Mouse (Mus musculus) embryo, embryonic 11 days (tissue): ENCODE measurements around the gene Etv3.
"Not testable (repeated sequence)": the region's sequence is repeated elsewhere in the genome, so short reads cannot be mapped to it uniquely, and the experiment has no call there.

Source experiments
- DNase-seq: peaks from one replicate; pipeline ENCODE4 v3.0.0-alpha.2; 2015

Gene Etv3

DNA sequence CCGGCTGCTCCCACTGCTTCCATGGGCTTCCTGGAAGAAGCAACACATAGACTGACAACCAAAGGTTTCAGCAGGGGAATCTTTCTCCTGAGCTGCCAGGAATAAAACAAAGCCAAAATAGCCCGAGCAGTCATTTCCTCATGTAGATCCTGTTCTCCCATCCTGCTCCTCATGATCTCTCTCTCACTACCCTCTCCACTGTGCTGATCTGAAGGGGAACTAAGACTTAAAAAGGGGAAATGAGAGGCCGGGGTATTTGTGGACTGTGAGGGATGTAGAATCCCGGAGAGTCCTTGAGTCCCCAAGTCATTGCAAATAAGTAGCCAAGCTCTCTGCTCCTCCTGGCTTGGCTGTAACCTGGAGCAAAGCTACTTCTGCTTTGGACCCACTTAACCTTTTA lies 4.1 kb upstream of the Etv3 start:
- DNase-seq, result no peak

- no peak for DNase-seq
These were observed 3.4 kb upstream of the Etv3 start for GRCm38 (mm10) chr3:87521833-87522232.

DNA sequence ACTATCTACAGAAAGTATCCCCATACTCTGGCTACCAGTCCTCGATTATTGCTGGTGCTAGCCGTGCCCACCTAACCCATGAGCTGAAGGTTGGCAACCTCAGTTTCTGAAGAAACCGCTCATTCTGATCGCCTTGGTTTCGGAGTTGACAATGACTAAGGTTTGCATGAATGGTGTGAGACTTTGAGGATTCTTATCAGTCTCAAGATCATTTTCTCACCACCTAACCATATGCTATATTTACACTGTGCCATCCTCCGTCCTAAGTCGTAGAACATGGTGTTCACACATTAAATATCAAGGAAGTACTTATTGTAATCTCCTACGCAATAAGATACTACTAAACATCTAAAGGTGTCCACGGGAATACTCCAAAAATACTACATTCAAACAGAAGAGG lies 1.5 kb upstream of the Etv3 start:
- no peak for DNase-seq

DNA sequence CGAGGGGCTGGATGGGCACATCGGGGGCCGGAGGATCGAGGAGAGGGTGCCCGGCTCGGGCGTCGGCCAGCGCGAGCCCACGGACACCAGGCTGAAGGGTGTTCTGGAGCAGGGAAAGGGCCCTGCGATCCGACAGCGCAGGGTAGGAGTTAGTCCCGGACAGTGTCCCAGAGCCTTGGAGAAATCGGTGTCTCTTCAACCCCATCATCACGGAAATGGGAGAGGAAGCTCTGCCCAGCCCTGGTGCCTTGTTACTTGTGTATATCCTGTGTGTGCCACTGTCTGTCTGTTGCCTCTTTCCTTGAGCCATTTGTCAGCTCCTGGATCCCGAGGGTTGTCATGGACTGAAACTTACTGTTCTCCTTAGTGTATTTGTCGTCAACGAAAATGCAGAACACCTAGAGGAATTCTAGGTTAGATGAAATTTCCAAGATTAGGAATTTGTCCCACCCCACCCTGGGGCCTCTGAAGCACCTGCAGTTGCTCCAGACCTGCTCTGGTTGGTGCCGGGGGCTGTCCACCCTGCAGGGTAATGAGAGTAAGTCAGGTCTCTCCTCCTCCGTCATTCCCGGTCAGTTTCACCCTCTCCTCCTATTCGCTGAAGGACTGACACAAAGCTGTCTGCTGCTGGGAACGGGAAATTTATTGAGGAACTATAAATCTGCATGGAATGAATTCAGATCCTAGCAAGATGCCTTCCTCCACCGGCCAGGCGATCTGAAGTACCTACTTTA lies 797 bp downstream of the Etv3 start:
- DNase-seq, result no peak

- DNase-seq, result no peak
These were observed 1.9 kb downstream of the Etv3 start for GRCm38 (mm10) chr3:87527139-87527538.

DNA sequence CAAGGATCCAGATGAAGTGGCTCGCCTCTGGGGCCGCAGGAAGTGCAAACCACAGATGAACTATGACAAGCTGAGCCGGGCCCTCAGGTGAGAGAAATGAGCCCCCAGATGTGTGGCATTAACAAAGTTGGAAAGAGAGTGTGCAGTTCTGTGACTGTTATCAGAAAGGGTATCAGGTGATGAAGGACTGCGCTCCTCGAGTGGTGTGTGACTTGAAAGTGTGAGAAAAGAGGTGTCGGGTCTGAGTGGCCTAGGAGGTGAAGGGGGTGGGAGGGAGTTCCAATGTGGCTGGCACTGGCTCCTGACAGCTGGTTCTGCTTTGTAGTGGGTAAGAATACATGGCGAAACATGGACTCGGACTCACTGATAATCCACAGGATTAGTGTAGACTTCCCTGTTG lies 2.8 kb downstream of the Etv3 start:
- DNase-seq, result no peak

- DNase-seq, result no peak
These were observed 3.6 kb downstream of the Etv3 start for GRCm38 (mm10) chr3:87528841-87529240.

DNA sequence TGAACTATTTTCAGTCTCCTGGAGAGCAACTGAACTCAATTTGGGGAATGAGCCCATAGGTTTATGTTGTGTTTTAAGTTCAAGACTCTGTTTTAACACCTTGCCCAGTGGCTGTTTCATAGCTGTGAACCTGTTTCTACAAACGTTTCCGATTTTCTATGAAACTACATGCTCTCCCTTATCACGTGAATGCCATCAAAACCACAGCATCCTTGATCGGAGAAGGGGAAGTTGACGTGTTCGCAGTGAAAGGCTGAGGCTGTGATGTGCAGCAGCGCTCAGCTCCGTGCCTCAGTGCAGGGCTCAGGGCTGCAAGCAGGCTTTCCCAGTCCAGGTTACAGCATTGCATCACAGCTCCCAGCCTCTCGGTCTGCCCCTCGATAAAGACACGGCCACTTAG lies 4.4 kb downstream of the Etv3 start:
- DNase-seq, result no peak

DNA sequence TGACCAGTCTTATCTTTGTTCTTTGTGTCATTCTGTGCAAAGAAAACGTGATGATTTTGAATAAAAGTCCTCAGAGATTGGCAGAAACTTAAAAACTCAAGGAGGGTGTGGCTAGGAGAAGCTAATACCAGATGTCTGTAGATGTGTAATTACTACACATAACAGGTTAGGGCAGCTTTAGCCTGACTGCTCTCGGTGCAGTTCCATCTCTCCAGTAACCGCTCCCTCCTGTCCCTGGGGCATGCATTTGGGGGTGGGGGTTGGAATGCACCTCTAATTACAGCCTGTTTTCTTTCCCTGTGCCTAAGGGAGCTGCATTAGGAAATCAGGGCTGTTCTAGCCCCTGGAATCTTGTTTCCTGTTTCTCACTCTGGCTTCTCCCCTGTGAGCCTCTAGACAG lies 5.0 kb downstream of the Etv3 start:
- DNase-seq, result no peak

DNA sequence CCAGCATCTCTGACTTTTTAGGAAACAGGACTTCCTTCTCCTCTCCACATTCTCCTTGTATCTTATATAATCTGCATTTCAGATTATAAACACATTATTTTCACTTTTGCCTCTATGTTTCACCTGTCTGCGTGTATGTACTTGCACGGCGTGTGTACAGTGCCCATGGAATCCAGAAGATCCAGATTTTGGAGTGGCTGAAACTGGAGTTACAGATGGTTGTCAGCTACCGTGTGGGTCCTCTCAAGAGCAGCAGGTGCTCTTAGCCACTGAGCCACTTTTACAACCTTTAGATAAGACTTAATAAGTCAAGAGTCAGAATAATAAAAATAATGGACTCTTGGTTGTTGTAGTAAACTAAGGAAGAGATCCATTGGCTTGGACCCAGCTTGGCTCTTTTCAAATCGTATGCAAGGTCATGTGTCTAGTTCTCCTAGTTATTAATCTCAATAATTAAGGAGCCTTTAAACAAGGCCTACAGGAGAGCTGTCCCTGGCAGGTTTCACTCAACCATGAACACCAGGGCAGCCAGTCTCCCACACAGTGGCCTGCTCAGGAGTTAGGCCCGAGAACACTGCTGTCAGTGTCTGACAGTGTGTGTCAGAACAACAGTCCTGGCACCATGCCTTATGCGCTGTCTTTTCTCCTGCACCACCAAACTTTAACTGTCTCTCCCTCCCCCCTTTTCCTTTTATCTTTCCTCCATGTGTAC lies 8.6 kb downstream of the Etv3 start:
- DNase-seq, result no peak

DNA sequence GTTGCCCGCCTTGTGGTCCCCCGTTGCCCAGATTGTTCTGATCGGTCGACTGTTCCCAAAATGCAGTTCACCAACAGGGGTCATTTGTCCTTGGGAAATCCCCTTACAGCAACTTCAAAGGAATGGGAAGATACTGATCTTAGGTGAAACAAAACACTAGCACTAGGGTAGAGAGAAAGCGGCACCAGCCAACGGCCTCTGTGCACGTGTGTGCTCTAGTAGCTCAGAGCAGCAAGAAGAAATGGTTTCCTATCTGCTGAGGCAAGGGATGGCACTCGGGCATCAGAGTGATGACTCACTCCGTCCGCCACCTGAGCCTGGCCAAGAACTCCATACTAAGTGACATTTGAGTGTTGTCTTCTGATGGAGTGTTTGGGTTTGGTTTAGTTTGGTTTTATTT lies 12.8 kb downstream of the Etv3 start:
- DNase-seq, result no peak

GRCm38 (mm10) chr3:87540028-87540675 lies 14.9 kb downstream of the Etv3 start:
- no peak for DNase-seq

GRCm38 (mm10) chr3:87540714-87541113 lies 15.5 kb downstream of the Etv3 start:
- no peak for DNase-seq

GRCm38 (mm10) chr3:87542481-87543215 lies 17.4 kb downstream of the Etv3 start:
- peak; percentile 47 for DNase-seq

DNA sequence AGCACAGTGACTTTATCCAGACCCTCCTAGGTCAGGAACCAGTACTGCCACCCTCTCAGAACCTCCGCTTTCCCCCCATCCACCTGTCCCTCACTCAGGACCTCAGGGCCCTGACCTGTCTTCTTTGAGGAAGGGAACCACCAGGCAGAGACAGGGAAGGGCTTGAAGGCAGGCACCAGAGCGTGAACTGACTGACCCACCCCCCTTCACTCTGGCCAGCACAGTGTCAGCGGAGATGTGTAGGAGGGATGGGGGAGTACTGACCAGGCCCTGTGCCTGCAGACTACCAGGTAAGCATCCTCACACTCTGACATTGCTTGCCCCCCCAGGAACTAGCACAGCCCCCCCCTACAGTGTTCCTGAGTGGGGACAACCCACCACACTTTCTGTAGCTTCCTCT lies 20.3 kb downstream of the Etv3 start:
- no peak for DNase-seq

GRCm38 (mm10) chr3:87546291-87546721 lies 21.1 kb downstream of the Etv3 start:
- no peak for DNase-seq

GRCm38 (mm10) chr3:87549908-87550307 lies 24.7 kb downstream of the Etv3 start:
- DNase-seq, result no peak

DNA sequence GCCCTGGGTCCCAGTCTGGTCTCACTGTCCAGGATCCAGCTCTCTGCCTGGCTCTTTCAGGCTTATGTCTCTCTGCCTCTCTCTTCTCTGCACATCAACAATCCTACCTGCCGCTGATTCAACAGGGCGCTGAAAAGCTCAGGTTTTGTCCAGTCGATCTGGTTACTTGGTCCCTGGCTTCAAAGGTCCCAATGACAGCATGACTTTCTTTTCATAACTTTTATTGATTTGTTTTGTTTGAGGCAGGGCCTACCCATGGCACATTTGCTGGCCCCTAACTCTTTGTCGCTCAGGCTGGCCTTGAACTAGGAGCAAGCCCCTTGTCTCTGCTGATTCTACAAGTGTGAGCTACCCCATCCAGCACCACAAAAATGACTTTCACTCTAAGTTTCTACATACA lies 27.1 kb downstream of the Etv3 start:
- no peak for DNase-seq

DNA sequence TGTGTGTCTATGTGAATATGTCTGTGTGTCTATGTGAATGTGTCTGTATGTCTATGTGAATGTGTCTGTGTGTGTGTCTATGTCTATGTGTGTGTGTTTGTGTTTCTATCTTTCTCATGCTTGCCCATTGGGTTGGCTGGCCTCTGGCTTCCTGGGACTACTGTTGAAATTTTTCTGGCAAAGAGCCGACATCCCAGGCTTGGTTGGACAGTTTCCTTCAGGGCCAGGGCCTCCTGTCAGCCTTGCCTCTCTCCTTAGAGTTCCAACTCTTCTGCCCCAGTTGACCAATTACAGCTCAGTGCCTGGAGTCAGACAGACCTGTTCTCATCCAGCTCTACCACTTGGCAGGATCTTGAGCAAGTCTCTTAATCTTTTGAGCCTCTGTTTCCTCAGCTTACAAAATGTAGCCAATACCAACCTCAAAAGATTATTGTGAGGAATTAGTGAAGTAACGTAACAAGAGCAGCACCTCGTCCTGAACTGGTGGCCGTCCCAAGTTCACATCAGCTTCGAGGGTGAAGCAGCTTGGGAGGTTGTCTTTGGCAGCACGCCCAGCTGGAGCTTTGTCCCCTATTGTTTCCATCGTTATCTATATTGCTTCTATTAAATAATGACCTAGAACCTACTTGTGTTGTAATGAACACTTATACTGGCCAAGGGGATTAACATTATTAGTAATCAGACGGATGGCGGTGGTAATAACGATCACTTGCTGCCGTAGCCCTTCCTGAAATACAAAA lies 28.2 kb downstream of the Etv3 start:
- no peak for DNase-seq

- DNase-seq, result not testable (repeated sequence)
These were observed 29.7 kb downstream of the Etv3 start for GRCm38 (mm10) chr3:87554859-87555258.

DNA sequence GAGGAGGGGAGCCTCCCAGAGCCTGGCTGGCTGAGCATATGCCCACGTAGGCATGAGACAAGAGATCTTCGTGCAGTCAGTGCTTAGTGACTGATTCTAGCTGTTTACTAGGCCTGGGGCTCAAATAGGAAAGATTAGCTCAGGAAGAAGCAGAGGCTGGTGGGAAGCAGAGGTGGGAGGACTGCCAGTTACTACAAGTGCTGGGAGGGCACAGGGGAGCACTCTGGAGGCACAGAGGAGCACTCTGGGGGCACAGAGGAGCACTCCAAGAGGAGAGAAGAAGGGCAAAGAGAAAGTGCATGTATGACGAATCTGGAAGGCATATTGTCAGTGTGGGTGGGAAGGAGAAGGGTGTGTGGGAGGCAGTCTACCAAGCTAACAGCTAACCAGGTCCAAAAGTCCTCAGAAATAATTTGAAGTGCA lies 30.9 kb downstream of the Etv3 start:
- DNase-seq, result no peak

- DNase-seq, result no peak
These were observed 31.6 kb downstream of the Etv3 start for GRCm38 (mm10) chr3:87556668-87557278.
